Mouse (Mus musculus): Measurements from ENCODE around the gene Plpp2. TPM values are rescaled to one million over a fixed set of nuclear protein-coding genes. Genes with fewer than 3 reads are reported as not detected.

Plpp2 gene
- polyA plus RNA-seq (2014; fragmentation: Illumina TruSeq; extraction: RNeasy Lipid Tissue Mini Kit (QIAGEN cat#74804); ENCODE audit: low read depth, low replicate concordance): 1.9 TPM

DNA sequence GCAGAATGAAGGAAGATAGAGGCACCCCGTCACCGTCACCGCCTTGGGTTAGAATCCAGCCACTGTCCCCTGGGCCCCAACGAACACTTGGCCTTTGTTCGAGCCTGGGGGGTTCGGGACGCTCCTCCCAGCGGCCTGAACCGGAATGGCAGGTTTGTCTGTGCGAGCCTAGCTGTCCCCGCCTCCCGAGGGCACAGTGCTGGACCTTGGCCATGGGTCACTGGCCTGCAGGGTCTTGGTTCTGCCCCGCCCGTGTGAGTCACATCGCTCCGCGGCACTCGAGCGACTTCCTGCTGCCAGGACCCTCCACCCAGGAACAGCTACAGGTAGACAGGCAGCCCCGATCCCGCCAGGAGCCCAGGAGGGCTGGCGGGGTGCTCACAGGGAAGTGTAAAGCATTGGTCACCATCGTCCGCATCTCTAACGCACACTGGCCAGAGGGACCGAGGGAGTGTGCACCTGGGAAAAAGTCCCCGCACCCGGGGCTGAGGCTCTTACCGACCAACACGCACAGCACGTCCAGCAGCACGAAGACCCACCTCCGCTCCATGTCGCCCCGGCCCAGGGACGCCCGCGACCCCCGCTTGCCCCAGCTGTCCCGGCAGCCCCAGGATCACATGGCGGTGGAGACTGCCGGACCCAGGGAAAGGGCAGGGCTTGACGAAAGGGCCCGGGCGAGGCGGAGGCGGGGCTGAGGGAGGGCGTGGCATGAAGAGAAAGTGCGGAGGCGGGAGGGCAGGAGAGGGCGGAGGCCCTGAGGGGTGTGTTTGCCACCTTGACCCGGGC, at the start of gene Plpp2:
TSS of gene Plpp2 (minus strand) at position 671 of the 786 bp plus-strand sequence.

GRCm38 (mm10) chr10:79554330-79555237, 21.0 kb upstream of the Plpp2 start, which contains the start of gene Mier2:
Gene Mier2, minus strand, starts transcription at chr10:79555199.

Other genes with a start within 250 kb of the Plpp2 start
- not detected for gene Vmn2r82, start 177.3 kb downstream of the Plpp2 start, polyA plus RNA-seq (2014; fragmentation: Illumina TruSeq; extraction: RNeasy Lipid Tissue Mini Kit (QIAGEN cat#74804); ENCODE audit: low read depth, low replicate concordance)
- gene Vmn2r83, start 65.1 kb downstream of the Plpp2 start, polyA plus RNA-seq (2014; fragmentation: Illumina TruSeq; extraction: RNeasy Lipid Tissue Mini Kit (QIAGEN cat#74804); ENCODE audit: low read depth, low replicate concordance): not detected
- gene Mier2, start 21.4 kb upstream of the Plpp2 start, polyA plus RNA-seq (2014; fragmentation: Illumina TruSeq; extraction: RNeasy Lipid Tissue Mini Kit (QIAGEN cat#74804); ENCODE audit: low read depth, low replicate concordance): 0.24 TPM
- gene Theg, start 53.5 kb upstream of the Plpp2 start, polyA plus RNA-seq (2014; fragmentation: Illumina TruSeq; extraction: RNeasy Lipid Tissue Mini Kit (QIAGEN cat#74804); ENCODE audit: low read depth, low replicate concordance): not detected
- gene C2cd4c, start 80.2 kb upstream of the Plpp2 start, polyA plus RNA-seq (2014; fragmentation: Illumina TruSeq; extraction: RNeasy Lipid Tissue Mini Kit (QIAGEN cat#74804); ENCODE audit: low read depth, low replicate concordance): not detected
- not detected for gene Shc2, start 104.1 kb upstream of the Plpp2 start, polyA plus RNA-seq (2014; fragmentation: Illumina TruSeq; extraction: RNeasy Lipid Tissue Mini Kit (QIAGEN cat#74804); ENCODE audit: low read depth, low replicate concordance)
- not detected for gene Odf3l2, start 111.9 kb upstream of the Plpp2 start, polyA plus RNA-seq (2014; fragmentation: Illumina TruSeq; extraction: RNeasy Lipid Tissue Mini Kit (QIAGEN cat#74804); ENCODE audit: low read depth, low replicate concordance)
- not detected for gene Madcam1, start 130.8 kb upstream of the Plpp2 start, polyA plus RNA-seq (2014; fragmentation: Illumina TruSeq; extraction: RNeasy Lipid Tissue Mini Kit (QIAGEN cat#74804); ENCODE audit: low read depth, low replicate concordance)
- not detected for gene Tpgs1, start 135.6 kb upstream of the Plpp2 start, polyA plus RNA-seq (2014; fragmentation: Illumina TruSeq; extraction: RNeasy Lipid Tissue Mini Kit (QIAGEN cat#74804); ENCODE audit: low read depth, low replicate concordance)
- 7.5 TPM for gene Cdc34, start 148.4 kb upstream of the Plpp2 start, polyA plus RNA-seq (2014; fragmentation: Illumina TruSeq; extraction: RNeasy Lipid Tissue Mini Kit (QIAGEN cat#74804); ENCODE audit: low read depth, low replicate concordance)
- gene Gzmm, start 155.2 kb upstream of the Plpp2 start, polyA plus RNA-seq (2014; fragmentation: Illumina TruSeq; extraction: RNeasy Lipid Tissue Mini Kit (QIAGEN cat#74804); ENCODE audit: low read depth, low replicate concordance): not detected
- gene Bsg, start 170.7 kb upstream of the Plpp2 start, polyA plus RNA-seq (2014; fragmentation: Illumina TruSeq; extraction: RNeasy Lipid Tissue Mini Kit (QIAGEN cat#74804); ENCODE audit: low read depth, low replicate concordance): 261 TPM
- not detected for gene Hcn2, start 182.8 kb upstream of the Plpp2 start, polyA plus RNA-seq (2014; fragmentation: Illumina TruSeq; extraction: RNeasy Lipid Tissue Mini Kit (QIAGEN cat#74804); ENCODE audit: low read depth, low replicate concordance)
- 4.2 TPM for gene Polrmt, start 212.8 kb upstream of the Plpp2 start, polyA plus RNA-seq (2014; fragmentation: Illumina TruSeq; extraction: RNeasy Lipid Tissue Mini Kit (QIAGEN cat#74804); ENCODE audit: low read depth, low replicate concordance)
- gene Fgf22, start 221.3 kb upstream of the Plpp2 start, polyA plus RNA-seq (2014; fragmentation: Illumina TruSeq; extraction: RNeasy Lipid Tissue Mini Kit (QIAGEN cat#74804); ENCODE audit: low read depth, low replicate concordance): not detected
- 0.93 TPM for gene Rnf126, start 233.2 kb upstream of the Plpp2 start, polyA plus RNA-seq (2014; fragmentation: Illumina TruSeq; extraction: RNeasy Lipid Tissue Mini Kit (QIAGEN cat#74804); ENCODE audit: low read depth, low replicate concordance)
- gene Fstl3, start 243.5 kb upstream of the Plpp2 start, polyA plus RNA-seq (2014; fragmentation: Illumina TruSeq; extraction: RNeasy Lipid Tissue Mini Kit (QIAGEN cat#74804); ENCODE audit: low read depth, low replicate concordance): not detected

Data from liver, adult 10 weeks (tissue).